Mouse (Mus musculus) forelimb bud, embryonic 11.5 days (tissue): Measurements from ENCODE around the gene Cntrl.

Experiments
- DNase-seq: peaks from one replicate; pipeline ENCODE4 v3.0.0-alpha.2; 2012; ENCODE audit warnings: low read depth, low spot score

The Cntrl gene

DNA sequence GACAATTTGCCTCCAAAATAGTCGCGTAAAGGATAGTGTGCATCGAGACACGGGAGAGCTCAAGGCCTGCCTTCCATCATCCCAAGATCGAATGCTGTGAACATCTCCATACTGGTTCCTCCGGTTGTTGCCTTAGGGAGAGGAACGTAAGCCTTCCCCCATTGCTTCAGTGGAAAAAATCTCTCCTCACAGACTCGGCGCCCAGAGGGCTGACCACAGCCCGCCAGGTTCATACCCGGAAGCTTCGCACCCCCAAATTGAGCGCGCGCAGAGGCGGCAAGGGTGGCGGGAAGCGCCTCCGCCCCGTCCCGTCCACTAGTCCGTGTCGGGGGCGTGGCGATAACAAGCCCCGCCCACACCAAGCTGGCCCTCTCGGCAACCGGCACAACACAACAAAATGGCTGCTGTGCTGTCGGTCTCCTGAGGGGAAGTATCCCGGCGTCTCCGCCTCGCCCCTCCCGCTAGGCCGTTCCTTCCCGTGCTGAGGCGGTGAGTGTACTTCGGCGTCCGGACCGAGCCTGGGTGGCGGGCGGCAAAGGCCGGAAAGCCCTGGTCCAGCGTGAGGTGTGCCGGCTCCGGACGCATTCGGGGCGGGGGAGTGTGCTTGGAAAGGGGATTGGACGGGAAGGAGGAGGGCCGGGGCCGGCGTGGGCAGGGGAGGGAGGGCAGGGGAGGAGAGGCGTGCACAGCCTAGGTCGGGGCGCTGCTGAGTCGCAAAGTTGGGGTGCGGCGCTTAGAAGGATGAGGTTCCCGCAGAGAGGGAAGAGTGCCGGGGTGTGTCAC, at the start of gene Cntrl:
TSS of gene Cntrl (plus strand) at position 352 of the 783 bp plus-strand sequence.
- peak; percentile 87 for DNase-seq

DNA sequence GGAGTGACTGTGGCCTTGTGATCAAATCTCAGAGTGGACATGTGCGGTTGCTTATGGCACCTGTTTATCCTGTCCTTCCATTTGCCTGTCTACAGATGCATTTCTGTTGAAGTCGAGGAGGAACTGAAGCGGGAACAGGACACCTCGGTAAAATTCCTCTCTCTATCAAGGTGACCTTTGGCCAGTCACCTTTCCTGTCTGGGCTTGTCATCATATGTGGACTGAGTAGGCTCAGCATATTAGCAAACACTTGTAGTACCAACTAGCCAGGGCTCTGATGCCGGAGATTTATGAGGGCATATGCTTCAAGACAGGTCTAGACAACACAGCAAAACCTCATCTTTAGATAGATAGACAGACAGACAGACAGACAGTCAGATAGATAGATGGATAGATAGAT, 49.0 kb upstream of the Cntrl start:
- no peak for DNase-seq

DNA sequence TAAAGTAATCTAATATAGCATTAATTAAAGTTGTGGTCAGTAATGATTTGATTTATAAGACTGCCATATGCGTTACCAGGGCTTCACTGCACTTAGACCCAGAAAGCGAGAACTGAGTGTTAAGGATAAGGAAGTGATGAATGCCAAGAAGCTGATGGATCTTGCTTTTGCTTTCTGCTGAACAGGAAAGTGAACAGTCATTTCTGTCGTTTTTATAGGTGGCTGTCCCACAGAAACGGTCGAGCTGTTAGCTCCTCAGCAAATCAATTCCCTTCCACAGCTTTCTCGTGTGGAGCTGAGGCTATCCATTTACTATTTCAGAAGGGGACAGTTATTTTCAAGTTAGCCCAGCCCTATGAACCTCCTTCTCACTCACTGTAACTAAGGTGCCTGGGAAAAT, 48.4 kb upstream of the Cntrl start:
- no peak for DNase-seq

- no peak for DNase-seq
Measured at GRCm38 (mm10) chr2:35061338-35061737, 48.0 kb upstream of the Cntrl start, which contains the start of gene Hc. TSS of gene Hc (minus strand) at chr2:35061438.

DNA sequence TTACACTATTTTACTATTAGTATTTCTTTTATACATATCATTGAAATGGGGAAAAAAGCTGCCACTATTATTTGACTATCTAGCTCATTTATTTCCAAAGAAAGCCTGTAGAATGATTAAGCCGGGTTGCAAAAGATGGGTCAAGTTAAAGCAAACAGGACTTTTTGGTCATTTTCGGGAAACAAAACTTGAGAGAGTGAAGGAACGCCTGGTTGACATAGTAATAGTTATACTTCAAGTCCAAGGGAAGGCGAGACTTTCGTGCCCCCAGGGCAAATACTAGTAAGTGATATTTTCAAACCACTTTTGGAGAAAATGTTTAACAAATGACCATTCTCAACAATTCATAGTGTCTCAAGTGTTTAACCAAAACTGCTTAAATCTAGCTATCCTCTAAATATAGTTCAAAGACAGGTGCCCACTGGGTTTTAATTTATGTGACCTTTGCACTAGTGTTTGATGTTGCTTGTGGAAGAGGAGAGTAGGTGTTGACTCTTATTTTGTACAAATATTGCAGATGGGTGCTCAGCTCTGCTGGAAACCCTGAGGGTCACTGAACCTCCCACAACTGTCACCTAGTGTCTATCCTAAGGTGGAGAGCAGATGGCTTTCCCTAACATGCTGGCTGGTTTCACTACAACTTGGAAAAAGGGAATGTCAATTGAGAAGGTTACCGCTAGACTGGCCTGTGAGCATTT, 45.8 kb upstream of the Cntrl start:
- no peak for DNase-seq

DNA sequence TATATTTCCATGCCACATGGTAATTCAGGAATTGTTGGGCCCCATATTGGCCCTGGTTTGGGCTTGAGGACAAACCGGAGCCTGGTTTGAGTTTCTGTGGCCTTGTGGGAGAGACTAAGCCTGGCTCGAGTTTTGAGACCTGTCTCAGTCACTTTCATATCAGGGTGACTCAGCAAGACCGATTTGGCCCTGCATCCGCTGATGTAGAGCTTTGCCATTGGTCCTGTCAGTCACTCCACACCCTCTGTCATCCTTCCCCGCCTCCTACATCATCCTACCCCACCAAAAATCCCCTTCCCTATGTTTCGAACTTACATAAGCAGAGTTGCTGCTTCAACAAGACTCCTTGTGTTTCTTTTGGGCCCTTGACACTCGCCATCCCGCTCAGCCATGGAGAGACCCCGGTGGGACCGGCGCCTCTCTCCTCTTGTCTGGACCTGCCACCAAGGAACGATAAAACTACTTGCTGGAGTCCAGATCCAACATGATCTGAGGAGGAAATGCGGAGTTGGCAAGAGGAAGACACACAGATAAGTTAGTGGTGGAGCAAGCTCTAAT, 42.7 kb upstream of the Cntrl start:
- DNase-seq: no peak

DNA sequence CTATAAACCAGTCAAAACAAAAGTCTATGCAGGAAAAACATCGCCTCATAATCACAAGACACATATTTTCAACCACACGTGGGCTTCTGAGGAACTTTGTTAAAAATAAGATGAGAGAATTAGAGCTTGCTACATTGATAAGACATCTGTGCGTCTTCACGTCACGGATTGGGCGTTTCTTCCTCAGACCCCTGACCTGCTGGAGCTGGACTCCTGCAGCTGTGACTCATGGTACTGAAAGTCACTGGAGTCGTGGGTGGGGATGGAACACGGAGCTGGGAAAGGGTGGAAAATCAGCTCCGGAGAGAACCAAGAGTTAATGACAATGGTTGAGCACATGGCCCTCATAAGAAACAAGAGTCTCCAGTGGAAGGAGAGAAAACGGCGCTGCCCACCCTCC, 42.2 kb upstream of the Cntrl start:
- no peak for DNase-seq

DNA sequence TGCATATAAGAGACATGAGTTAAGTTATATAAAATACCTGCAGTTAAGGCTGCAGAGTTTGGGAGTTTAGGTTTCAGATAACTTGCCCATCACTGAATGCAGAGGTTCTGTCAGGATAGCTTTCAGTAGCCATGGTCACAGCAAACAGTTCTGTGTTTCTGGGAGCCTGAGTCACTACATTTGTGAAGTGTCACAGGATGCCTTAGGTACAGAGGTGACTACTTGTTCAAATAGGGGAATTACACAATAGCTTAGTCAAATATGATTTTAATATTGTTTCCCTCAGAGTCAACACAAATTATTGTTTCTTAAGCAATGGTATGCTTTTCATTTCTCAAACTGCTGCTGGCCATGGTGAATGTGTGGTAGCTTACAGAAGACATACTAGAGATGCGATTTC, 40.2 kb upstream of the Cntrl start:
- DNase-seq: no peak

GRCm38 (mm10) chr2:35070275-35070674, 39.0 kb upstream of the Cntrl start:
- no peak for DNase-seq

- DNase-seq: no peak
Measured at GRCm38 (mm10) chr2:35072547-35072946, 36.7 kb upstream of the Cntrl start.

DNA sequence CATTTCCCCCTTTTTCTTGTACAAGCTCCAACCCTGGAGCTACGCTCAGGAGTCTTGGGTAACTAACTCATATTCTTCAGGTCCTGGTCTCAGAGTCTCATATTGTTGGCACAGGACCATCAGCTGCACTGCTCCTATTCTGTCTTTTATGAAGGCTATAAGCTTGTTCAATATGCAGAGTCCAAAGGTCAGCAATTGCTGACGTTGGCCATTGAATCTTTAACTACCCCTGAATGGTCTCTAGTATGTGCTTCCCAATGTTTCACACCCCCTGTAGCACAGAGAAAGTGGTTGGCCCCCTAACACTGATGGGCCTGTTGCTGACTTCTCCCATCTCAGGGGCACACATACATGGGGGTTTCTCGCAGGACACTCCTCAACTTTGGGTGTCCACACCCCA, 35.0 kb upstream of the Cntrl start:
- no peak for DNase-seq

DNA sequence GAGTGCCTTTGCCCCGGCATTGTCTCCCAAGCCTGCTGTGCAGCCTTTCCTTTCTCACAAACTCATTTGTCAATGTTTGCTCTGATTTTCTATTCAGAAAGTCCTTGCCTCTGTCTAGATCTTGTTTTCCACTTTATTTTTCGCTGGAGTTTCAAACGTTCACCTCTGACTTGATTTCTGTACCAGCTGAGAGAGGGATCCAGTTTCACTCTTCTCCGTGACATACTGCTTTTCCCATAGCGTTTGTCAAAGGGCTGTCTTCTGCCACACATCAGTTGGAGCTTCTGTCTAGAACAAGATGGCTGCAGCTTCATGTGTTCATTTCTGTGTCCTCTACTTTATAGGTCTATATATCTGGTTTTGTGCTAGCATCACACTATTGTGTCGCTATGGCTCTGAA, 30.1 kb upstream of the Cntrl start:
- DNase-seq: no peak

GRCm38 (mm10) chr2:35087418-35087817, 21.9 kb upstream of the Cntrl start:
- DNase-seq: no peak

DNA sequence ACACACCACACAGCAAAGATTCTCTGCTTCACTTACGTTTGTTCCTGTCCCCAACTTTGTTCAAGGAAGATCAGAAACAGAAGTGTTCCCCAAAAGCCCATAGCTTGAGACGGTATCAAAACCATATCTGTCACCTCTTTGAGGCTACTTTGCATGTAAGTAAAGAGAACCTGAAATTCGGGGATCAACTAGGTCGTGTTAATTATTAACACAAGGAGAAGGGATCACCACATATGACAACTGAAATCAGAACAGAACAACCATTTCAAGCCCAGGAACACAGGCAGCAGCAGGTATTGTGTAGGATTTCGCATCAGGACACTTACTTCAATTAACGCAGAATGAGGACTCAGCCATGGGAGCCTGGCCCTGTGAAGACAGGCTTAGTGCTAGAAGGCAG, 8.8 kb upstream of the Cntrl start:
- DNase-seq: no peak

DNA sequence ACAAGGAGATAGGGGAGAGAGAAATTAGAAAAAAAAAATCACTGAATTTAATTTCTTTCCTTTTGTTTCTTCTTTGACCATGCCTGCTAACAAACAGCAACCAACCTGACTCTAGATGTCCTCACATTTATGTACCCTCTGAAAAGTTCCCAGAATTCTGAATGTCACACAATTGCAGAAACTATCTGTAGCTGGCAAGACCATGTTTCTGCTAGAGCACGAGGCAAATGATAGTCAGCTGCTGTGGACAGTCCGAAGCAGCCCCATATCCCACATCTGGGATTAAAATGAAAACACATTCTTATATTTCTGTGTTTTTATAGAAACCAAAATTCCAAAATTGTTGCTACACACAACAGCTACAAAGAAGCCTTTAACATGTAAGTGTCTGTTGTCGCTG, 7.8 kb upstream of the Cntrl start, which contains the start of gene AI182371:
TSS of gene AI182371 (minus strand) at position 101 of the 400 bp plus-strand sequence.
- DNase-seq: no peak

DNA sequence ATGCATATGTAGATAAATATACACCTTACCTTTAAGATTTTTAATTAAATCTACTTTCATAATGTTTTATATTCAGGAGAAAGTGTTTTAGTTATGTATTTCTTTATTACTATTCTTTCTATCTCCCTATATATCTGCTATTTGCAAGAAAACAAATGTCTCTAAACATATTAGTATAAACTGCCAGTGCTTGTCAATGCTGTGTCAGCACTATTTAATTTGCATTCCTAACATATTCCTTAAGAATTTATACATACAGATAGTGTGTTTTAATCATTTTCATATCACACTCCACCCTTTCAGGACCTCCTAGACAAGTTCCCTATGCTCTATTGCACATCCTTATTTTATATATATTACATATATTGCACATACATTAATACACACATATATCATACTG, 6.5 kb upstream of the Cntrl start:
- no peak for DNase-seq

DNA sequence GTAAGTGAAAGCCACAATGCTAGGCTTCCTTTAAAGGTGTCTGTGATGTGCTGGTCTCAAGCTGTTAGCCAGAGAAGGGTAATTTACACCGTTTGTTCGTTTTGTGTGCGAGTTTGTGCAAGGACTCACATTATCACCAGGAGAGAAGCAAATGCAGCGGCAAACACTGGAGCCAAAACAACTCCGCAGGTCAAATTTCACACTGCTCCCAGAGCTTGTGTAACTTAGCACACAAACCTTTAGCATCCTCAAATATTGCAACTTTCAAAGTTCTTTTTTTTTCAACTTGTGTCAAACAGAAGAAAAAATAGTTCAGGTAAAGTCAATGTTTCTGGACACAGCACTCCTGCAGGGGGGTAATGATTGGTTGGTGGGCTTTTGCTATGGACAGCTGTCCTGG, 5.7 kb upstream of the Cntrl start:
- no peak for DNase-seq

DNA sequence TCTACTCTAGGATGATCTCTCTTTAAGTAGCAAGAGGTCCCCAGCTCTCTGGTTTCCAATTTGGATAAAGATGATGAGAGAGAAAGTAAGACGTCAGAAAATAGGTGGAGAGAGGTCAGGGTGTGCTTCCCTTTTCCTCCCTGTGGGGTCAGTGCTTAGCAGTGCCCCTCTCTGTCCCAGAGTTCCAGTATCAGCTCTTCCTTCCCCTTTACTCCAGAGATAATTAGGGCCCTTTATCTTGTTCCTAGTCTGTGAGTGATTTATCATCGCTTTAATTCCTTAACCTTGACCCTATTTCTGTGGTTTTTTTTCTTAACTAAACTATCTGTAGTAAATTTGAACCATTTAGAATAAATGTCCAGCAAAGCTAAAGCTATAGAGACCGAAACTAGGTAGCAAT, 4.4 kb upstream of the Cntrl start:
- DNase-seq: no peak

GRCm38 (mm10) chr2:35107984-35108635, 1.2 kb upstream of the Cntrl start:
- peak; percentile 53 for DNase-seq

- peak; percentile 55 for DNase-seq
Measured at GRCm38 (mm10) chr2:35108712-35109111, 580 bp upstream of the Cntrl start.

DNA sequence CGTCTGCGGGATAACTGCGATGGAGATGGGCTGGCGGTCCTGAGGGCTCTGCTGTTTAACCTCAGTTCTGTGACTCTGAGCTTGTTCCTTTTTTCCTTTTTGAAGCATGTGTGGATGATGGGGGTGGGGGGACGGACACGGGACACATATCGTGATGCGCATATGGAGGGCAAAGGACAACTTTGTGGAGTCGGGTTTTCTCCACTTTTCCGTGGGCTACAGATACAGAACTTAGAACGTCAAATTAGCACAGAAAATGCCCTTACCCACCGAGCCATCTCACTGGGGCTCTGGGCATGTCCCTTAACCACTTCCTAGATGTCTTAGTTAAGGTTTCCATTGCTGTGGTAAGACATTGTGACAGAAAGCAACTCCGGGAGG, 622 bp downstream of the Cntrl start:
- DNase-seq: no peak

DNA sequence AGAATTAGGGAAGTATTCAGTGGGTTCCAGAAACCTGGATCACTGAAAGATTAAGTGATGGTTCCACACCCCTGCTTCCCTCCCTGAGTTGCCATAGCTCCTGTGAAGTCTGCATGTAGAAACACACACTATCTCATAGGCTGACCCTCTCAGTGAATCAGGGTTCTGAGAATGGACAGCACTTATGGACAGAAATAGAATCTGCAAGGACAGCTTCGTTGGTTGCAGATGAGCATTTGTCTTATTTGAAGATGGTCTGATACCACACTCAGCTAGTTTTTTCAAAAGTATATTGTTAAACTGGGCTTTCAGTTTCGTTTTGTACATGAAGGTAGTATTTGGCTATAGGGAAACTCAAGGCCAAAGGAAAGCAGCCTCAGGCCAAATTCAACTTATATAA, 1.2 kb downstream of the Cntrl start:
- no peak for DNase-seq
